Mouse (Mus musculus): ENCODE data around the gene Wfdc6a.
A peak's percentile ranks its signal among the peaks of the same experiment; 100 is the strongest.
"Not testable (repeated sequence)": the region's sequence is repeated elsewhere in the genome, so short reads cannot be mapped to it uniquely, and the experiment has no call there.

The Wfdc6a gene

DNA sequence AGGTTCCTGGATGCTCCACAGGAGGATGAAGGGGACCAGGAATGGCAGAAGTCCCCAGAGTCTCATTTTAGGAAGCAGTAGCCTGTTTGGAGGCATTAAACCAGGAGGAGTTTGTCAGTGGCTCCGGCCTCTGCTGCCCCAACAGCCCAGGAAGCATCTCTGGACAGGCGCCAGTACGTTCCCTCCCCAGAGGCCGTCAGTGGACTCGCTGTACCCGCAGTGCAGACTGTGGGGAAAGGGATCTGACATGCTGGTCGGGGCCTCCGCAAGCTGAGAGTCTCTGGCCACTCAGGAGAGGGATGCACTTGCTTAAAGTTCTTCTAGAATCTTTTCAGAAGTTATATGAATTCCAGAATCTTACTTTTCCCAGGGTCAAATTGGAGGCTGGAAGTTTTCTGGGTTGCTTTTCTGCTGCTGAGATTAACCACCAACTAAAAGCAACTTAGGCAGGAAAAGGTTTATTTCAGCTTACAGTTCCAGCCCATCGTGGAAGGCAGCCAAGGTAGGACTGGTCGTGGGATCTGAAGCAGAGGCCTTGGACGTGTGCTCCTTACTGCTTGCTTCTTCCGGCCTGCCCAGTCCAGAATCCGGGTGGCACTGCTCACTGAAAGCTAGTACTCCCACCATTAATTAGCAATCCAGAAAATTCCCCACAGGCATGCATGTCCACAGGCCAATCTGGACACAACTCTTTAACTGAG lies at the start of gene Wfdc6a:
Gene Wfdc6a (minus strand): TSS at position 423 of the 701 bp plus-strand sequence.
- not testable (repeated sequence) for DNase-seq (ENCODE audit: low spot score in 2 of 2)

DNA sequence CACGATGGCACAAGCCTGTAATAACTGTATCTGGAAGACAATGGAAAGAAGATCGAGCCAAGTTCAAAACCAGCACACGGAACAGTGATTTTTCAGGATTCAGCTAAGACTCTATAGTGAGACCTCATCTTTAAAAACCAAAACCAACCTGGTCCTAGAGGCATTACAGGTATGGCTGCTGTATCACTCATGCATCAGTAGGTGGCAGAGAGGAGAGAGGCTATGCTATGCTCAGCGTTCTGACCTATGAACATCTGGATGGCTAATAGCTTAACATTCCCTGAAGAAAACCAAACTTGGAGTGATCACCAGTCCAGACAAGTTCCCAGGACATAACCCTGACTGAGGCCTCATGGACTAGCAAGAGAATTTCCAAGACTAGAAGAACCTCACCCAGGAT lies 36.5 kb upstream of the Wfdc6a start:
- no peak for DNase-seq (ENCODE audit: low spot score in 2 of 2)

DNA sequence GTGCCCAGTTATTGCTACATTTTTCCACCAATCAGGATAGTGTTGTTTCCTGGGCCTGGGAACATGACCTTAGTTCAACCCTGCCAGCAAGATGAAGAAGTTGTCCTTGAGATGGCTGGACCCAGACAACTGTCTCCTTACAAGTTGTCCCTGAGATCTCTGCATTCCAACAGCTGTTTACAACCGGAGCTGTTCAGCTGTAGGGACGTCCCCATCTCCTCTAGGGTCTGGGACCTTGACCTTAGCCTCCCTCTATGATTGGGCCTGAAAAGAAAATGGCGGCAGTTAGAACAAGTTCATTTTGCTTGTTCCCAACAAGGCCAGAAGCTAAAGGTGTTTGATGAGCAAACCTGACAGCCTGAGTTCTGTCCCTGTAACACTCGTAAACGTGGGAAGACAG lies 33.8 kb upstream of the Wfdc6a start:
- DNase-seq (ENCODE audit: low spot score in 2 of 2), result no peak

DNA sequence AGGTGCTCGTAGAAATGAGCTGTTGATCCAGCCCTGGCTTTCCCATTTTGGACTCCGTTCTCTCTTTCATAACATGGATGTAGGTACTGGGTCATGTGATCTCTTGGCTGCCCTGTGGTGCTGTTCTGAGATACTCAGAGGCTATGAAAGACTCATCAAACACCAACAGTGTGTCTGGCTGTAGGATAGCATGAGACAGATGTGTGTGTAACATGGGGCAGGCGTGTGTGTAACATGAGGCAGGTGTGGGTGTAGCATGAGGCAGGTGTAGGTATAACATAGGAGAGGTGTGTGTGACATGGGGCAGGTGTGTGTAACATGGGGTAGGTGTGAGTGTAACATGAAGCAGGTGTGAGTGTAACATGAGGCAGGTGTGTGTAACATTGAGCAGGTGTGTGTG lies 30.1 kb upstream of the Wfdc6a start:
- no peak for DNase-seq (ENCODE audit: low spot score in 2 of 2)

DNA sequence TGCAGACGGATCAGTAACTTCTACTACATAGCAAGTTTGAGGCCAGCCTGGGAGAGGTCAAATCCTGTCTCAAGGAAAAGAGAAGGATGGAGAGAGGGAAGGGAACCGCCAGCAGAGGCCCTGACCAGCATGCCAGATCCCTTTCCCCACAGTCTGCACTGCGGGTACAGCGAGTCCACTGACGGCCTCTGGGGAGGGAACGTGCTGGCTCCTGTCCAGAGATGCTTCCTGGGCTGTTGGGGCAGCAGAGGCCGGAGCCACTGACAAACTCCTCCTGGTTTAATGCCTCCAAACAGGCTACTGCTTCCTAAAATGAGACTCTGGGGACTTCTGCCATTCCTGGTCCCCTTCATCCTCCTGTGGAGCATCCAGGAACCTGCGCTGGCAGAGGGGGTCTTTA lies 28.2 kb upstream of the Wfdc6a start, which contains the start of the genes Wfdc6b and Wfdc8:
Gene Wfdc6b (plus strand): TSS at position 52 of the 400 bp plus-strand sequence.
Gene Wfdc8 (minus strand): TSS at position 156 of the 400 bp plus-strand sequence.
- DNase-seq (ENCODE audit: low spot score in 2 of 2), result peak in 1 of 2 experiments; percentile 13

DNA sequence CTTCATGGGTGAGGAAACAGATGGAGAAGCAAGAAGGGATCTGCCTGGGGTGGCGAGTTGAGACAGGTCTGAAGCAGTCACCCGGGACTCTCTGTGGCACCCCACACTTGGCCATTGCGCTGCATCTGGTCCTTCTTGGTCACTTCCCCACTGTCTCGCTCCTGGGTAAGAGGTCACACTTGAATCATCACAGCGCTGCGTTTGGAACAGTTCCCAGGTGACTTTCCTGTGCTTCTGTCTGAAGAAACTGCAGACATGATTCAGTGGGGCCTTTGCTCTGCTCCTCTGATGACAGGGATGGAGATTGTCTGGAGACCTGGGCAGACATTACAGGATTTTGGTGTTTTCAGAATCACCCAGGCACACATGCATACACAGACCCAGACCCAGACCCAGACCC lies 23.5 kb upstream of the Wfdc6a start:
- no peak for DNase-seq (ENCODE audit: low spot score in 2 of 2)

DNA sequence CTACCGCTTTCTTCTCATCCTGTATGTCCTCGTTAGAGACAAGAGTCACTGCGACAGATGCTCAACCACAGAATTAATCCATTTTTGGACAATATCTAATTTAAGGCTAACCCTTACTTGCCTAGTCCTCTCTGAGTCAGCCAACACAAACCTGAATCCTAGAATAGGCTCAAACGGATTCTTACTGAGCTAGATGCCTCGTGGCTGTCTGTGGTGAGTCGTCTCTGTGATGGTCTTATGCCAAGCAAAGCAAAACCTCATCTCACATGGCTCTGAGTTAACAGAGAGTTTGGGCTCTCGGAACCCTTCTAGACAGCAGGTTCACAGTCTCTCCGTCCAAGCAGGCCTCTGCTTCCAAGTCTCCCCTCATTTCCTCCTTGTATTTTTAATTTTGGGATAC lies 19.2 kb upstream of the Wfdc6a start:
- no peak for DNase-seq (ENCODE audit: low spot score in 2 of 2)

DNA sequence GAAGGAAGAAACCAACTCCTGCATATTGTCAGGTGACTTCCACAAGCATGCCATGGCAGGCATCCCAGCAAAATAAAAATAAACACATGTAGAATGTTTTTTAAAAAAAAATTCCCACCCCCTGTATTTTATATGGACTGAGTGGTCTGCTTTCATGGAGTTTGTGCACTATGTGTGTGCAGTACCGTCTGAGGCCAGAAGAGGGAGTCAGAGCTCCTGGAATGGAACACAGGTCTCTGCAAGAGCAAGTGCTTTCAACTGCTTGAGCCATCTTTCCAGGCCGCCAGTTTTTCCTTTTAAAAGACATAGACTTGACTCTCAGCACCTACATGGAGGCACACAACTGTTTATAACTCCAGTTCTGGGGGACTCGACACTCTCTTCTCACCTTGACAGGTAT lies 18.2 kb upstream of the Wfdc6a start:
- no peak for DNase-seq (ENCODE audit: low spot score in 2 of 2)

DNA sequence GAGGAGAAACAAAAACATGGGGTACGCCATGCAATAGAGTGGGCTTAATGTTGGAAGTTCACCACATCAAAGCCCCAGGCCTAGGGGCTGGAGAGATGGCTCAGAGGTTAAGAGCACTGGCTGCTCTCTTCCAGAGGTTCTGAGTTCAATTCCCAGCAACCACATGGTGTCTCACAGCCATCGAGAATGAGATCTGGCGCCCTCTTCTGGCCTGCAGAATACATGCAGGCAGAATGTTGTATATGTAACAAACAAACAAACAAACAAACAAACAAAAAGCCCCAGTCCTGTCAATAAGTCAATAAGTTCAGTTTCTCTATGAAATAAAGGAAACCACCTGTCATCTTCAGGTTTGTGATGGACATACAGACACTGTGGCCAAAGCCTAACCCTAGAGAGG lies 14.9 kb upstream of the Wfdc6a start:
- DNase-seq (ENCODE audit: low spot score in 2 of 2), result no peak

DNA sequence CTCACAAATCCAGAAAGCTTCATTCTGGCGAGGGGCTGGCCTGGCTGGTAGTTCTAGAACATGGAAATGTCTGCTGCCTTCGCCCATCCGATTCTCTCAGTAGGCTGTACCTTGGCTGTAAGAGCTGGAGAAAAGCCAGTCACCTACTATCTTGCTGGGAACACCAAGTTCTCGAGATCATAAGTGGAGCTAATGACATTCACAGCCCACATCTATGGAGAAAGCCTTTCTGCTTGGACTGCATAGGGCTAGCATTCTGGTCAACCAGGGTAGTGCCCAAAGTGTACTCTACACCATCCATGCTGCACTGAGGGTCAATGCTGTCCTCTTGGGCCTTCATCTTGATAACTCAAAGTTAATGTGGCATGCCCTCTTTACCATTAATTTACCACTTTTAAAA lies 8.2 kb upstream of the Wfdc6a start, which contains the start of gene Eppin:
Gene Eppin (minus strand): TSS at position 101 of the 400 bp plus-strand sequence.
- no peak for DNase-seq (ENCODE audit: low spot score in 2 of 2)

DNA sequence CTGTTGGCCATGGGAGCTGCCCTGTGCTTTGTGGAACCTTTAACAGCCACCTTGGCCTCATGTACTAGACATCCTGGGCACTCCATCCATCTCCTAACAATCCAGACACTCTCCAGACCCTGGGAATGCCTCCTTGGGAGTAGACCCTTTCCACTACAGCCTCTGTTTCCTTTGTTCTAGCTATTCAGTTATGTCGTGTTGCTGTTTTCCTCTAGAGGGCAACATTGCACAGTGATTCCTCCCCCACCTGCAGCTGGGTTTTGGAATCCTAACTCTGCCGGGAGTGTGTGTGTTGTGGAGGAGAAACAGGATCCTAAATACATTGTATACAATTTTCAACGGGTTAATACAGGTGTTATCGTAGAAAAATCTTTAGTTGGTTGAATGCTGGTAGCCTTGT lies 6.8 kb upstream of the Wfdc6a start:
- DNase-seq (ENCODE audit: low spot score in 2 of 2), result peak in 1 of 2 experiments; percentile 10

DNA sequence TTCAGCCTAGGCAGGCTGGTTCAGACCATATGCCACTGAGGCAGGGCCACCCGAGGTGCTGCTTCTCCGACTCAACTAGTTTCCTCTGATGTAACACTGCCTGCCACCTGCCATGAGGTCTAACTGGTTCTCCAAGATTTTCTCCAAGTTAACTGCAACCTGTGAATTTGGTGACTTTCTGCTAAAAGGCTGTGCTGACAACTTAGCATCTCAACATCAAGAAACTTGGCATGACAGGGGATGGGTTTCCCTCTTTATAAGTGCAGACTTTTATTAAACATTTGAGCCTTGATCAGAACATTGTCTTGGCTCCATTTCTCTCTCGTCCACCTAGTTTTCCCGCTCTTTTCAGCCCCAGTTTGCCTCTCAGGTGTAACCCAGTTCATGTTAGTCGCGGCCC lies 11.9 kb downstream of the Wfdc6a start, which contains the start of gene Spint3:
Gene Spint3 (minus strand): TSS at position 101 of the 400 bp plus-strand sequence.
- not testable (repeated sequence) for DNase-seq (ENCODE audit: low spot score in 2 of 2)

DNA sequence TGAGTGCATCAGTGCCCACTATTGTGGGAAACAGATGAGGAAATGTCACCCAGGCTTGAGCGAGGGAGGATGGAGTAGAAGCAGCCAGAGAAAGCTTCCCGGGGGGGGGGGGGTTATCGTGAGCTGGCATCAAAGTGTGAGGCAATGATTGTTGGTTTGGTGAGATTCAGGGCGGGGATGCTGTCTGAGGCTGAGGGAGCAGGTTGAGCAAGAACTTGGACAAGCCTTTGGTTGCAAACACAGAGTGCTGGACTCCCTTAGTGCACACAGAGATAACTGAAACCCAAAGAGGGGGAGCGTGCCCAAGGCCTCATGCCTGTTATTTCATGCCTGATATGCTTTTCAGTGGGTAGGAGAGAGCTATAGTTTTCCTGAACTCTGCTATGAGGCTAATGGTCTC lies 17.8 kb downstream of the Wfdc6a start:
- no peak for DNase-seq (ENCODE audit: low spot score in 2 of 2)

DNA sequence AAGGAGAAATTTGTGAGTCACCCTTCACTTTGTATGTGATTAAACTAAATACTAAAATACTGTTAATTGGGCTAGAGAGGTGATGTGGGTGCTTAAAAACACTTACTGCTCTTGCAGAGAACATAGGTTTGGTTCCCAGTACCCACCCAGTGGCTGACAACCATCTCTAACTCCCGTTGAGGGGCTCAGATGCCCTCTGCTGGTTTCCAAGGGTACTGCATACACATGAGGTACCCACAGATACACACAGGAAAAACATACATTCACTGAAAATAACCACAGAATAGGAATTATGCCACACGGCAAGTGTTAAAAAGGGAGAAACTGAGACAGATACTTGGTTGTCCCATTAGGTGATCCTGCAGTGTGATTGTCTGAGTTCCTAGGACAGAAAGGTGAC lies 18.2 kb downstream of the Wfdc6a start:
- DNase-seq (ENCODE audit: low spot score in 2 of 2), result no peak

DNA sequence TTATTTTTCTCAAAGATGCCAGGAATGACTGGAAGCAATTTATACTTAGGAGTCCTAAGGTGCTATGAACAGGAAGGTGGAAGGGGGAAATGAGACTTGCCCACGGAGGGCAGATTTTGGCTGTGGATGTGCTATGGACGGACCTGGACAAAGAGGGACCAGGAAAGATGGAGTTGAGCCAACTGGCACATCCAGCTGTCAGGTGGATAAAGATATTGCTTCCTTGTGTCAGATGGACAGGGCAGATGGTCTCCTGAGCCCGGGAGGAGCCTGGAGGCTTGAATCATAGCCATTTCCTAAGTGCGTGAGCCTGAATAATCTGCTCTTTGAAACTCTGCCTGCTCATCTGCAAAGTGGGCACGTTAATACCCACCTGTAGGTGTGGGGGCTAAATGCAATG lies 20.9 kb downstream of the Wfdc6a start:
- DNase-seq (ENCODE audit: low spot score in 2 of 2), result no peak

DNA sequence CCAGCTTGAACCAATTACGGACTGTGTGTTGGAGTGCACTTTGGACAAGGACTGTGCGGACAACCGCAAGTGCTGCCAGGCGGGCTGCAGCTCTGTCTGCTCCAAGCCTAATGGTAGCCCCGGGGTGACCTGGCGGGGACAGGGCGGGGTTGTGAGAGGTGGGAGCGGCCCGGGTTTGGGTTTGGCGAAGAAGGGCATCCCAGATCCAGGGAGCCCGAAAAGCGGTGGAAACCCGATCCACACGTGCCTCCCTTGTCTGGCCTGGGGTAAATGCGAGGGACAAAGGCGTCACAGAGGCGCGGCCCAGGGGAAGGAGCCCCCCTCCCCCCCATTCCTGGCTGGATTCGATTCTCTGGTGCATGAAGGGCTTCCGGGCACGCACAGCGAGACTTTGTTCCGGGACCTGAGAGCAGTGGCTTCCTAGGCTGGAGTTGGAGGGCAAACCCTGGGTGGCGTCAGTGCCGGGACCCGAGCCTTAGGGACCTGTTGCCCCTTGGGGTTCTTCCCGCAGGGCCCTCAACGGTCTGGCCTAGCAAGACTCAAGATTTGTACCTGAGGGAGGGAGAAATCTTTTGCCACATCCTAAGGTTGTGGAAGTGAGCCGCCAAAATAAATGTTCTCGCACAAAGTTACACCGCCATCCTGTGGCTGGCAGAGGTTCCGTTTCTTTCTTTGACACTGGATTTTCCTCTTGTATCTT lies 21.8 kb downstream of the Wfdc6a start:
- DNase-seq (ENCODE audit: low spot score in 2 of 2), result peak in 1 of 2 experiments; percentile 26

DNA sequence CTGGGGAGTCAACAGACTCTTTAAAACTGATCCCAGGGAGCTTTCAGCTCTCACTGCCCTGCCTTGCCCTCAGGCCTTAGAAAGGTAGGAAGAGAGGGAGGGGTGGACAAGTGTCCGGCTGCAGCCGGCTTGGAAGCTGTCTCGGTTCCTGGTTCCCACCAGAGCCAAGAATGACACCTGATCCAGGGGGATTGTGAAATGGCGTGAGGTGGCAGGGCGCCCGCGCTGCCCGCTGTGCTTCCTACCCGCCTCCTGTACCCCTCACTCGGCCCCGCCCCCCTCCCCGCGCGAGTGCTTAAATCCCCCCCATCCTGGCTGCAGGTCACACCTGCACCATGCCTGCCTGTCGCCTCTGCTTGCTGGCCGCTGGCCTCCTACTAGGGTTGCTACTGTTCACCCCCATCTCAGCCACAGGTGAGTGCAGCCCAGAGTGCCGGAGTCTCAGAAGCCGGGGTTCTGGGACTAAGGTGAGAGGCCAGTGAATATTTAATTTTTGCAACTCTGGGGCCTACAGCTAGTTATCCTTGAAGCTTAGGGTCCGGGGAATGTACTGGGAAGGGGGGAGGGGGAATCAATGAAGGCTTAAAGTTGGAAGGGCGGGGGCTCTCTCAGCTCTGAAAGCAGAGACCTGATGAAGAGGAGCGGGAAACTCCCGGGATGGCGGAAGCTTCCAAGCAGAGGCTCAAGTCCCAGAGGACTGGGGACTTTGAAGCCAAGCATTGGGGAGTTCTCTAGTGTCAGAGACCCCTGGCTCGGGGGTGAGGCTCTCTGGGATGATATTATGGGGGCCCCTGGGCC lies 22.7 kb downstream of the Wfdc6a start, which contains the start of gene Wfdc2:
Gene Wfdc2 (plus strand): TSS at position 23 of the 798 bp plus-strand sequence.
- no peak for DNase-seq (ENCODE audit: low spot score in 2 of 2)

DNA sequence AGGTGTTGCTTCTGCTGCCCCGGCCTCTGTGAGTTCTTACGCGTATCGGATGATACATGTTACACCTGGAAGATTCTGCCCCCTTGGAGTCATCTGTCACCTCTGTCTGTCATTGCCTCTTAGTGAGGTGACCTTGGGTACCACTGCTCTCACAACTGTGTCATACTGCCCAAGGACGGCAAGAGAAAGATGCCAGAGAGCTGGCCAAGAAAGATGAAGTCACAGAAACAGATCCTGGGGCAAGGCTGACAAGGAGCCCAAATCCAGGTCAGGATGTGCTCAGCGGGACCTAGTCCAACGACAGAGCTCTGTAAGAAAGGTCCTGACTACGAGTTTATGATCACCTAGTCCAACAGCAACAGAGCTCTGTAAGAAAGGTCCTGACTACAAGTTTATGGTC lies 25.1 kb downstream of the Wfdc6a start:
- no peak for DNase-seq (ENCODE audit: low spot score in 2 of 2)

DNA sequence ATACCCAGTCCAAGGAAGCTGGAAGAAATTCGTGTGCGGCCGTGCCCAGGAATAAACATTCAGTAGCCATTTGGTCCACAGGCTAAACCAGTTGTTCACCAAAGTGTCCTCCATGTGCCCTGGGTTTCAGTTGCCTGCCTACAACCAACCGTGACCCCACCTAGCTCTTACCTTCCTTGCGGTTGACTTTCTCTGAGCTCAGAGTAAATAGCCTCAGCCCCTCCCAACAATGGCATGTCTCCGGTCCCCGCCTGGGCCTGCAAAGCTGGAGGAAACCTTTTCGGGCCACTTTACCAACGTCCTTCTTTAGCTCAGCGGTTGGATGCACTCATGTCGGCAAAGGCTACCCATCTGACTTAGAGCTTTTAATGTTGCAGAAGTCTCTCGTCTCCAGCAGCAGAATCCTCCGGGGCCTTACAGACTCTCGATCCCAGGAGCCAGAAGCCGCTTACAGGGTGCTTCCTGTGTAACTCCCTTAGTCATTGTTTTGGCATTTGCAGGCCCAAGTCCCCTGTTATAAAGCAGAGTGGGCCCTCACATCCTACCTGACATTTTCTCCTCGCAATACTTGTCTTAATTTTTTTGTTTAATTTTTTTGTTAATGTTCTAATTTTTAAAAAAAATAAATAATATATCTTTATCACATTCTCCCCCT lies 26.1 kb downstream of the Wfdc6a start:
- DNase-seq (ENCODE audit: low spot score in 2 of 2), result no peak

DNA sequence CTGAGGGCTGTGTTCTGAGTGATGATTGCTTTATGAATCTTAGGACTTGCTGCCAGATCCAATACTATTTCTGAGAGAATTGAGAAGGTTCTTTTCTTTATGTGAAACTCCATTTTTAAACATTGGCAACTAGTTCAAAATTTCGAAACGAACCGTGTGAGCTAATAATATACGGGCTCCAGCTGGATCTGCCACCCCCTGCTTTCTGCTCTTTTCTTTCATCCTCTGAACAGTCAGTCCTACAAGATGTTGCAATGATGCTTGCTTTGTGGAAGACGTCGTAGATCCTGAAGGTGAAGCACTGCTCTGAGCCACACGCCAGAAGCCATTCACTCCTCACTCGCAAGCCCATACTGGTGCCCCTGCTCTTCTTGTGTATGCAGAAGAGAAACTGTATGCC lies 26.8 kb downstream of the Wfdc6a start:
- peak in 1 of 2 experiments; percentile 16 for DNase-seq (ENCODE audit: low spot score in 2 of 2)

DNA sequence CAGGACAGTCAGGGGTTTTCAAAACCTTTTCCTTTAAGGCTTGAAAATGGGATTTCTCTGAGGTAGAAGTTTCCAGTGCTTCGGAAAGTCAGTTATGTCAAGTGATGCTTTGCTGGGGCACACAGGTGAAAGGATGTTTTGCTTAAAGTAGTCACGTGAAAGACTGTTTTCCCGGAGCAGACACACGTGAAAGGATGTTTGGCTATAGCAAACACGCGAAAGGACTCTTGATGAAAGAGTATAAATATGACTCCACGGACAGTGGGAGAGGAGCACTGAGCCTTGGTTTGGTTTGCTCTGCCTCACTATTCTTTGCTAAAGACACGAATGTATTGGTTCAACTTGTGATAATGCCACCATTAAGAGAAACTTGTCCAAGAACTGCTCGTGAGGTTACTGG lies 33.7 kb downstream of the Wfdc6a start:
- DNase-seq (ENCODE audit: low spot score in 2 of 2), result no peak

DNA sequence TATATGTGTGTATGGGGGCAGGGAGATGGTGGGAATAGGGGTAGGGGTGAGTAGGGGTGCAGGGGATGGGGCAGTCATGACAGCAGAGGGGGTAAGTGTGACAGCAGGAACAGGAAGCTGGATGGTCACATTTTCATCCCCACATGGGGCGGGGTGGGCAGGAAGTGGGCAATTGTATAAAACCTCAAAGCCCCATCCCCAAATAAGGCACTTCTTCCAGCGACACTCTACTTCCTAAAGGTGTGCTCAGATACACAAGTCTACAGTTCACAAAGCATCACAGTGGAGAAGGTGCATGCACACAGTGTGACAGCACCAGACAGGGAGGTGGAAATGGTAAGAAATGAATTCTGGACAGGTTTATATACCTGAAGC lies 34.4 kb downstream of the Wfdc6a start:
- no peak for DNase-seq (ENCODE audit: low spot score in 2 of 2)
